Comparison of ENCODE assay signal across 10 mouse cellular contexts in the genomic region with DNA sequence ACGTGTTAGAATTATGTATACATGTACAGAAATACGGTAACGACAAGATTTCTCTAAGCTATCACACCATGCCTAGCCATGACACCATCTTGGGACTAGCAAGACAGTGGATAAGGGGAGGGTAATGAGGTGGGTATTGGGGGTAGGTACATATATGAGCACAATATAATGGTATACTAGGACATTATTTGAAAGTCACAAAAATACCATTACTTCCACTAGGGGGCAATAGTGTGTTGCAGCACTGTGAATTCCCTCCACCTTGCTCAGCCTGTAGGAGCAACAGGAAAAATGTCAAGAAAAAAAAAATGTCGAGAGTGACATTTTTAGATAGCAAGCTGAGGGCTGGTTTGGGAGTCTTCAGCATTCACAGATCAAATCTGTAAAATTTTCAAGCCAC.
DNase-seq lines count a peak whose midpoint lies in the region; ATAC-seq lines count a peak whose summit lies in the region.
"Had no signal": no experiment of that assay in that cellular context is flagged by ENCODE, and none has a peak within 500 bp of the region (broad histone marks: within the 10 kb centered on the region; RNA-seq: fewer than 3 reads in every experiment).

No protein-coding gene starts in this region.

- 74% methylated on average over 4 of the region's 4 CpGs for WGBS in kidney, embryonic 15.5 days
- 57% methylated on average over 4 of the region's 4 CpGs for WGBS in liver, embryonic 13.5 days (ENCODE audit: insufficient replicate concordance)

- peaks cover 42% of the 10 kb centered on the region for H3K4me1 ChIP-seq in kidney, embryonic 15.5 days
- H3K4me1 ChIP-seq in liver, embryonic 13.5 days (replicated peaks): peaks cover 2% of the 10 kb centered on the region
- H3K4me1 ChIP-seq: liver, embryonic 15.5 days had no signal

- no peaks in the 10 kb centered on the region for H3K27me3 ChIP-seq in kidney, embryonic 15.5 days
- no peaks in the 10 kb centered on the region for H3K27me3 ChIP-seq in liver, embryonic 13.5 days
- H3K27me3 ChIP-seq: liver, embryonic 15.5 days had no signal

- H3K4me3 ChIP-seq in kidney, embryonic 15.5 days (replicated peaks): no peak overlapping the region
- no peak overlapping the region for H3K4me3 ChIP-seq in liver, embryonic 13.5 days (replicated peaks)
- H3K4me3 ChIP-seq: embryonic facial prominence, embryonic 12.5 days; liver, embryonic 15.5 days had no signal

- 0 out of 2 replicates have a peak overlapping the region, but pooled peaks have one; percentile 48 for H3K27ac ChIP-seq in kidney, embryonic 15.5 days
- H3K27ac ChIP-seq in liver, embryonic 13.5 days: no peak overlapping the region
- H3K27ac ChIP-seq: embryonic facial prominence, embryonic 12.5 days; liver, embryonic 15.5 days had no signal

- DNase-seq in kidney, postnatal 4 days: no peak
- DNase-seq in ES-CJ7 (ENCODE audit: low read depth, low spot score): peak; percentile 66
- peak; percentile 24 for DNase-seq in c-Kit-positive CD71-positive TER-119-negative erythroid progenitor cells, embryonic 14.5 days (ENCODE audit: low read depth)
- no peak for DNase-seq in liver, embryonic 13.5 days
- DNase-seq in right cerebral cortex, postnatal 14 days: no peak
- no peak for DNase-seq in frontal cortex, postnatal 25 days (ENCODE audit: low spot score in 2 of 2)
- DNase-seq in ovary, postnatal 36 days (ENCODE audit: low spot score): no peak

- no peak overlapping the region for H3K4me2 ChIP-seq in kidney, embryonic 15.5 days
- no peak overlapping the region for H3K4me2 ChIP-seq in liver, embryonic 13.5 days
- H3K4me2 ChIP-seq: embryonic facial prominence, embryonic 12.5 days; liver, embryonic 15.5 days had no signal

- no peak for ATAC-seq in kidney, embryonic 15.5 days (replicated peaks; ENCODE audit: low FRiP score)
- ATAC-seq in liver, embryonic 13.5 days (ENCODE audit: low read depth): peak; percentile 35; the same call in 1 of the 2 replicates

- H3K9me3 ChIP-seq in kidney, embryonic 15.5 days (replicated peaks): no peaks in the 10 kb centered on the region
- no peaks in the 10 kb centered on the region for H3K9me3 ChIP-seq in liver, embryonic 13.5 days (replicated peaks)
- H3K9me3 ChIP-seq: embryonic facial prominence, embryonic 12.5 days; liver, embryonic 15.5 days had no signal

- H3K36me3 ChIP-seq in kidney, embryonic 15.5 days: peaks cover 3% of the 10 kb centered on the region; the same call in 1 of the 2 replicates
- H3K36me3 ChIP-seq in liver, embryonic 13.5 days: no peaks in the 10 kb centered on the region
- H3K36me3 ChIP-seq: embryonic facial prominence, embryonic 12.5 days; liver, embryonic 15.5 days had no signal

- H3K9ac ChIP-seq in kidney, embryonic 15.5 days: no peak overlapping the region
- H3K9ac ChIP-seq in liver, embryonic 13.5 days: no peak overlapping the region
- H3K9ac ChIP-seq: embryonic facial prominence, embryonic 12.5 days; liver, embryonic 15.5 days had no signal

Comparison
In these comparisons a context has a peak if more than half of its experiments do, and no peak if none do; other contexts are left out.
1. DNase-seq: peak in ES-CJ7 (single experiment) and c-Kit-positive CD71-positive TER-119-negative erythroid progenitor cells, embryonic 14.5 days (single experiment); none in kidney, postnatal 4 days (0 of 2), liver, embryonic 13.5 days (single experiment), right cerebral cortex, postnatal 14 days (single experiment), frontal cortex, postnatal 25 days (0 of 2) and ovary, postnatal 36 days (single experiment).